Mouse (Mus musculus): ENCODE data around the gene Gm21970. TPM values are rescaled to one million over a fixed set of nuclear protein-coding genes. Genes with fewer than 3 reads are reported as not detected.

Gm21970 gene
- polyA plus RNA-seq, 1 experiment from 2014 or later: not detected

DNA sequence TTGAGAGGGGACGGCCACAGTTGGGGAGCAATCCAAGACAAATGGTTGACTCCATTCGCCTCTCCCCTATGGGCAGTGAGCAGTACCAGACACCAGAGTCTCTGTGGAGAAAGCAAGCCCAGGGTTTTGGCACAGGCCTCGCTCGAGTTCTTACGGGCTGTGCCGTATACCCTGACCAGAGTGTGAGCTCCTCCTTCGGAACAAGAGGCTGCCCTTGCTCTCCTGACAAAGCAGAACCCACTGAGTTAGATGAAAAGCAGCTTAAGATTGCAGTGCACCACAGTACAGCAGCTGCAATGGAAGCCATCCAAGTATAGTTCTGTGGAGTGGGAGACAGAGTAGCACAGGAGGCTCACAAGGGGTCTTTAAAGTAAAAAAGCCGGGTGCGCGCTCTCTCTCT lies 14.8 kb upstream of the Gm21970 start:
- ATAC-seq (replicated peaks): no peak
- Histone ChIP-seq H3K27ac (no peak overlapping the region; the same call in 1 of the 2 replicates), H3K27me3 (replicated peaks) (no peaks in the 10 kb centered on the region), H3K36me3 (replicated peaks) (no peaks in the 10 kb centered on the region), H3K9ac (no peak overlapping the region), H3K9me3 (no peaks in the 10 kb centered on the region), H3K4me3 (no peak overlapping the region), H3K4me1 (peaks cover 13% of the 10 kb centered on the region), H3K4me2 (no peak overlapping the region)
- WGBS: 86% methylated on average over 10 of the region's 10 CpGs

GRCm38 (mm10) chr16:91378431-91378986 lies 13.0 kb upstream of the Gm21970 start:
- Histone ChIP-seq H3K27ac (0 out of 2 replicates have a peak overlapping the region, but pooled peaks have one; percentile 43), H3K4me3 (no peak overlapping the region), H3K9me3 (no peaks in the 10 kb centered on the region), H3K36me3 (replicated peaks) (no peaks in the 10 kb centered on the region), H3K9ac (no peak overlapping the region), H3K4me1 (peaks cover 9% of the 10 kb centered on the region), H3K4me2 (no peak overlapping the region), H3K27me3 (replicated peaks) (no peaks in the 10 kb centered on the region)
- 70% methylated on average over 17 of the region's 17 CpGs for WGBS
- no peak for ATAC-seq (replicated peaks)

GRCm38 (mm10) chr16:91378991-91379390 lies 12.5 kb upstream of the Gm21970 start:
- no peak overlapping the region for H3K4me3 ChIP-seq
- H3K36me3 ChIP-seq (replicated peaks): no peaks in the 10 kb centered on the region
- no peak overlapping the region for H3K4me2 ChIP-seq
- no peak overlapping the region for H3K9ac ChIP-seq
- WGBS: 29% methylated on average over 9 of the region's 9 CpGs
- peak; percentile 33; the same call in 1 of the 2 replicates for ATAC-seq (replicated peaks)
- no peaks in the 10 kb centered on the region for H3K27me3 ChIP-seq (replicated peaks)
- H3K27ac ChIP-seq: peak overlapping the region; percentile 43; the same call in 1 of the 2 replicates
- H3K9me3 ChIP-seq: no peaks in the 10 kb centered on the region
- H3K4me1 ChIP-seq: peaks cover 4% of the 10 kb centered on the region

DNA sequence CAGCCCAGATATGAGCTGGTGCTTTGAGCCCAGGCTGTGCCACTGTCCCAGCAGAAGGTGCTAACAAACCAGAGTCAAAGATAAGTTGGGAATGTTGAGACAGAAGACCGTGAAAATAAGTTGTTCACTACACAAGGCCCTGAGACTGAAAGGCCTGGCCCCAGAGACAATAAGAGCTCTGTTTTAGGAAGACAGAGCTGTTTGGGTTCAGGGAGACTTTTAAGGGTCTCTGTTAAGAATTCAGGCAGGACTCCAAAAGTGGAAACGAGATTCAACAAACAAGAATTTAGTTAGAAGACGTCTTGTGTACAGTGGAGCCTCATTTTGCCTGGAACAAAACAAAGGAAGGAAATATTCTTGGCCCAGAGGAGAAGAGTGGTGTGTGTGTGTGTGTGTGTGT lies 12.1 kb upstream of the Gm21970 start:
- H3K27me3 ChIP-seq (replicated peaks): no peaks in the 10 kb centered on the region
- no peak overlapping the region for H3K4me3 ChIP-seq
- peak overlapping the region; percentile 43; the same call in 1 of the 2 replicates for H3K27ac ChIP-seq
- ATAC-seq (replicated peaks): no peak
- 45% methylated on average over 3 of the region's 3 CpGs for WGBS
- H3K4me2 ChIP-seq: no peak overlapping the region
- no peaks in the 10 kb centered on the region for H3K9me3 ChIP-seq
- H3K36me3 ChIP-seq (replicated peaks): no peaks in the 10 kb centered on the region; the same call in 1 of the 2 replicates
- H3K9ac ChIP-seq: no peak overlapping the region
- no peaks in the 10 kb centered on the region for H3K4me1 ChIP-seq

- ATAC-seq (replicated peaks): no peak
- no peaks in the 10 kb centered on the region for H3K4me1 ChIP-seq
- H3K4me3 ChIP-seq: no peak overlapping the region
- H3K9me3 ChIP-seq: no peaks in the 10 kb centered on the region
- no peak overlapping the region for H3K4me2 ChIP-seq
- WGBS: 86% methylated on average over 5 of the region's 5 CpGs
- no peaks in the 10 kb centered on the region for H3K27me3 ChIP-seq (replicated peaks)
- H3K36me3 ChIP-seq (replicated peaks): no peaks in the 10 kb centered on the region; the same call in 1 of the 2 replicates
- no peak overlapping the region for H3K9ac ChIP-seq
- no peak overlapping the region for H3K27ac ChIP-seq
Measured at GRCm38 (mm10) chr16:91380151-91380550, 11.4 kb upstream of the Gm21970 start.

DNA sequence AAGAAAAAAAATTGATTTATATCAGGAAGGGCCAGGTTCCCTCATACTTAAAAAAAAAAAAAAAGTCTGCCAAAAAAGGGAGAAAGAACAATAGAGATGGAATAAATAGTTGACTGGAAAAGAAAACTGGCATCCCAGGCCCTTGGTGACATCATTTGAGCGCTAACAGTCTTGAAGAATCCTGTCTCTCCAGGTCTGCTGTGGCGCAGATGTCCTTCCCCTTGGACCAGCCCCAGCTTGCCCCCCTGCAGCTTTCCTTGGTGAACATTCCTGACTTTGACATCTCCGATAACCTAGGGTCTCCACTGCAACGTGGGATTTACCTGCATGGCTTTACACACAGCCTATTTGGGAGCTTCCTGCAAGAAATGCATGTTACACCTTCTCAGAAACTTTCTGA lies 9.9 kb upstream of the Gm21970 start:
- H3K4me3 ChIP-seq: no peak overlapping the region
- 89% methylated on average over 4 of the region's 4 CpGs for WGBS
- ATAC-seq (replicated peaks): no peak
- no peak overlapping the region for H3K4me2 ChIP-seq
- no peaks in the 10 kb centered on the region for H3K27me3 ChIP-seq (replicated peaks)
- H3K9ac ChIP-seq: no peak overlapping the region
- H3K36me3 ChIP-seq (replicated peaks): no peaks in the 10 kb centered on the region; the same call in 1 of the 2 replicates
- no peaks in the 10 kb centered on the region for H3K4me1 ChIP-seq
- no peaks in the 10 kb centered on the region for H3K9me3 ChIP-seq
- H3K27ac ChIP-seq: no peak overlapping the region

GRCm38 (mm10) chr16:91382261-91382790 lies 9.2 kb upstream of the Gm21970 start:
- no peak for ATAC-seq (replicated peaks)
- H3K4me1 ChIP-seq: no peaks in the 10 kb centered on the region
- 86% methylated on average over 9 of the region's 9 CpGs for WGBS

DNA sequence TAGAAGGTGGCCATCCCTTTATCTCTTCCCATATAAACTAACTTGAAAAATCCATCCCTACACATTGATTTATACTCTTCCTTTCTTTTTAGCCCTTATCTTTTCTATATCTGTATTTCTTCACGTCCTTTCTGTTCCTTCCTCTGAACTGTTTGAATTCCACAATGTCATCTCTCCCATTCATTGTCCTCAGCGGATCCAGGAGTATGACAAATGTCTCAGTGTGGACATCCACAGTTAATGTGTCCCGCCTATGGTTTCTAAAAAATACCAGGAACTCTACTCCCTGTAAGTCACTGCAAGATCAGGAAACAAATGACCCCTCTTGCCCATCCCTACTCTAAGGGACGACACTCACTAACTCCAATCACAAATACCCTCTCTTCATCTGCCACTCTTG lies 7.3 kb upstream of the Gm21970 start:
- no peak overlapping the region for H3K4me2 ChIP-seq
- no peak overlapping the region for H3K27ac ChIP-seq
- no peaks in the 10 kb centered on the region for H3K9me3 ChIP-seq
- ATAC-seq (replicated peaks): no peak
- H3K36me3 ChIP-seq (replicated peaks): peaks cover 15% of the 10 kb centered on the region; the same call in 1 of the 2 replicates
- no peaks in the 10 kb centered on the region for H3K4me1 ChIP-seq
- H3K4me3 ChIP-seq: no peak overlapping the region
- no peaks in the 10 kb centered on the region for H3K27me3 ChIP-seq (replicated peaks)
- WGBS: 87% methylated on average over 4 of the region's 4 CpGs
- H3K9ac ChIP-seq: no peak overlapping the region

More at GRCm38 (mm10) chr16:91382261-91382790, 9.2 kb upstream of the Gm21970 start:
- H3K4me3 ChIP-seq: no peak overlapping the region
- no peaks in the 10 kb centered on the region; the same call in 1 of the 2 replicates for H3K36me3 ChIP-seq (replicated peaks)
- no peaks in the 10 kb centered on the region for H3K27me3 ChIP-seq (replicated peaks)
- H3K9ac ChIP-seq: no peak overlapping the region
- H3K4me2 ChIP-seq: no peak overlapping the region
- no peaks in the 10 kb centered on the region for H3K9me3 ChIP-seq
- H3K27ac ChIP-seq: no peak overlapping the region

- ATAC-seq (replicated peaks): no peak
- no peaks in the 10 kb centered on the region for H3K4me1 ChIP-seq
- no peak overlapping the region for H3K4me2 ChIP-seq
- WGBS: 60% methylated on average over 10 of the region's 10 CpGs
- no peaks in the 10 kb centered on the region for H3K9me3 ChIP-seq
- no peak overlapping the region for H3K9ac ChIP-seq
- H3K27ac ChIP-seq: no peak overlapping the region
- peaks cover 16% of the 10 kb centered on the region; the same call in 1 of the 2 replicates for H3K36me3 ChIP-seq (replicated peaks)
- H3K27me3 ChIP-seq (replicated peaks): no peaks in the 10 kb centered on the region
- H3K4me3 ChIP-seq: no peak overlapping the region
Measured at GRCm38 (mm10) chr16:91385621-91386020, 5.9 kb upstream of the Gm21970 start.

DNA sequence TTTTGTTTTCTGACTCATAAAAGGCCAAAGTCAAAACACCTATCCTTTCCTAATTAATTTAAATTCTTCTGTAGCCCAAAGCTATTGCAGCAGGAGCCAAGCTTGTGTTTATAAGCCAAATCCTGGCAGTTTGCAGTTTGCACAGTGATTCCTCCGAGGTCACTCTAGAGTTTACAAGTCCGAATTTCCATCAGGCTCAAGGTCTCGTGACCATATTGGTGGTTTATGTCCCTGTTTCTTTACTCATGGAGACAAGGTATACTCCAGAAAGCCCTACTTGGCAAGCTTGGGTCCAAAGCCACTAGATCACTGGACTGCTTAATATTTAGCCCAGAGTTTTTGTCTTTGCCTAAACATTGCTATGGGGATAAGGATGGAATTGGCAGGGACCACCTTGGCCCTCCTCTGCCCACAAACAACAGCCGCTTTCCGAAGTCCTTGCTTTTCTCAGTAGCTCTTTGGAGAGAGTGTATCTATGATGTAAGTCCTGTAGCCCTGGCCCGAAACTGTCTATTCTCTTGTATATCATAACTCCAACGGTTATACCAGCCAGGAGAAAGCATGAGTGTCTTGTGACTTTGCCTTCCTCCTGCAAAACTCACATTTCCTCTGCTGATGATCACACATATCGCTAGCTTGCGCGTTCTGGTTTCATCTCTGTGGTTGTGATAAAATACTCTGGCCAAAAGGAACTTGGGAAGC lies 5.0 kb upstream of the Gm21970 start:
- Histone ChIP-seq H3K4me2 (no peak overlapping the region), H3K36me3 (replicated peaks) (peaks cover 16% of the 10 kb centered on the region; the same call in 1 of the 2 replicates), H3K9me3 (no peaks in the 10 kb centered on the region), H3K27ac (no peak overlapping the region), H3K9ac (no peak overlapping the region), H3K27me3 (replicated peaks) (no peaks in the 10 kb centered on the region), H3K4me3 (no peak overlapping the region), H3K4me1 (no peaks in the 10 kb centered on the region)
- ATAC-seq (replicated peaks): no peak
- 93% methylated on average over 10 of the region's 10 CpGs for WGBS

DNA sequence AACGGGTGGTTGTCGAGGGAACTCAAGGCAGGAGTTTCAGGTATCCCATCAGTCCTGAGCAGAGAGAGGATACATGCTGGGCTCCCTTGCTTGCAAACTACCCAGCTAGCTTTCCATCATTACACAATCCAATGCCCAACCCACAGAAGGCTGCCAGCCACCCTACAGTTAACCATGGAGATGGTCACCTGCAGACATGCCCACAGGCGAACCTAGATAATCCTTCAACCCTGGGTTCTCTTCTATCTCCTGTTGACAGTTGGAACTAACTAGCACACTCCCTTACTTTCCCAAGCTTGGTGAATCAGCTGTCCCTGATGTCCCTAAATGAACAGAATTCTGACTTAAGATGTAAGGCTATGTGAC lies 4.4 kb upstream of the Gm21970 start:
- no peak for ATAC-seq (replicated peaks)
- no peak overlapping the region for H3K4me2 ChIP-seq
- peaks cover 19% of the 10 kb centered on the region; the same call in 1 of the 2 replicates for H3K36me3 ChIP-seq (replicated peaks)
- 85% methylated on average over 3 of the region's 3 CpGs for WGBS
- no peak overlapping the region for H3K4me3 ChIP-seq
- no peak overlapping the region for H3K9ac ChIP-seq
- H3K4me1 ChIP-seq: no peaks in the 10 kb centered on the region
- no peaks in the 10 kb centered on the region for H3K27me3 ChIP-seq (replicated peaks)
- no peak overlapping the region for H3K27ac ChIP-seq
- no peaks in the 10 kb centered on the region for H3K9me3 ChIP-seq

GRCm38 (mm10) chr16:91390100-91390499 lies 1.4 kb upstream of the Gm21970 start:
- Histone ChIP-seq H3K4me1 (no peaks in the 10 kb centered on the region), H3K27me3 (replicated peaks) (no peaks in the 10 kb centered on the region), H3K9ac (no peak overlapping the region), H3K36me3 (replicated peaks) (peaks cover 29% of the 10 kb centered on the region; the same call in 1 of the 2 replicates), H3K9me3 (no peaks in the 10 kb centered on the region), H3K27ac (no peak overlapping the region), H3K4me3 (no peak overlapping the region), H3K4me2 (no peak overlapping the region)
- WGBS: 88% methylated on average over 4 of the region's 4 CpGs
- ATAC-seq (replicated peaks): no peak
